Mouse (Mus musculus) layer of hippocampus, postnatal 25 days (tissue): Measurements from ENCODE around the gene Apon. TPM values are rescaled to one million over a fixed set of nuclear protein-coding genes. Genes with fewer than 3 reads are reported as not detected.
"Not testable (repeated sequence)": the region's sequence is repeated elsewhere in the genome, so short reads cannot be mapped to it uniquely, and the experiment has no call there.

Experiments used
- DNase-seq, 2 experiments: peaks; one replicate each; pipeline ENCODE4 v3.0.0; 2022; ENCODE audit warnings: mixed read lengths in 2 of 2, low spot score in 1 of 2; ENCODE audit errors: extremely low spot score in 1 of 2
- total RNA-seq, 2 experiments: library from RNA; stranded (reverse); gene quantifications; 2 replicates each; pipeline ENCODE4 v1.2.3; 2021

Apon gene
- not detected for total RNA-seq

DNA sequence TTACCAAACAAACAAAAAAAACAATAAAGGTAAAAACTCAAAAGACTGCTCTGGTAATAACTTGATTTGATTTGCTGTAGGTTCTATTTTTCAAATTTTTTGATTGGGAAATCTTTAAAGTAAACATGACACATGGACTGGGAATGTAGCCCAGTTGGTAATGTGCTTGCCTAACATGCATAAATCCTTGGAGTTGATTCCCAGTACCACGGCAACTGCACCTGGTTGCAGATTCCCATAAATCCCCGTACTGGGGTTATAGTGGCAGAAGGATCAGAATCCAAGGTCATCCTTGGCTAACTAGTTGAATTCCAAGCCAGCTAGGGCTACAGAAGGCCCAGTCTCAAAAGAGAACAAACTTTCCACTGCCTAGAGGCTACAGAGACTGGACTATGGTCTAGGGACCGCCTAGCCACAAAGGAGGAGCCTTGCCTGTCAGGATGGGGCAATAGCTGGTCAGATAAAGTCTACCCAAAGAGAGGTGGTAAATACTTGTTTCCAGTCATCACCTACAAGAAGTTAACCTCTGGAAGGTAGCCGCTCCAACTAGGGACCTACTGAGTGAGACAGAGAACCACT lies at the start of gene Apon:
Gene Apon, plus strand, starts transcription at position 420 of the 579 bp plus-strand sequence.
- DNase-seq: no peak

GRCm38 (mm10) chr10:128204941-128205340 lies 49.0 kb upstream of the Apon start:
- DNase-seq: no peak

DNA sequence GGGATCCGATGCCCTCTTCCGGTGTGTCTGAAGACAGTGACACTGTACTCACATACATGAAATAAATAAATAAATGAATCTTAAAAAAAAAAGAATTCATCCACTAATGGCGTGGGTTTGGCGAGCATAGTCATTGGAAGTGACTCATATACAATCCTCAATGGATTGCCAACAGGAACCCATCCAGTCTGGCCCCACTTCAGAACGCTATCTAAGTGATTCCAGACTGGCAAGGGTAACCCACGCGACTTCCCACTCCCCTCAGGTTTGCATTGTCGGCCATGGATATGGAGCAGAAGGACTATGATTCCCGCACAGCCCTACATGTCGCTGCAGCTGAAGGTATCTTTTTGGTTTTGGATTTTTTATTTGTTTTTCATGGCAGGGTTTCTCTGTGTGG lies 45.6 kb upstream of the Apon start:
- DNase-seq: no peak

DNA sequence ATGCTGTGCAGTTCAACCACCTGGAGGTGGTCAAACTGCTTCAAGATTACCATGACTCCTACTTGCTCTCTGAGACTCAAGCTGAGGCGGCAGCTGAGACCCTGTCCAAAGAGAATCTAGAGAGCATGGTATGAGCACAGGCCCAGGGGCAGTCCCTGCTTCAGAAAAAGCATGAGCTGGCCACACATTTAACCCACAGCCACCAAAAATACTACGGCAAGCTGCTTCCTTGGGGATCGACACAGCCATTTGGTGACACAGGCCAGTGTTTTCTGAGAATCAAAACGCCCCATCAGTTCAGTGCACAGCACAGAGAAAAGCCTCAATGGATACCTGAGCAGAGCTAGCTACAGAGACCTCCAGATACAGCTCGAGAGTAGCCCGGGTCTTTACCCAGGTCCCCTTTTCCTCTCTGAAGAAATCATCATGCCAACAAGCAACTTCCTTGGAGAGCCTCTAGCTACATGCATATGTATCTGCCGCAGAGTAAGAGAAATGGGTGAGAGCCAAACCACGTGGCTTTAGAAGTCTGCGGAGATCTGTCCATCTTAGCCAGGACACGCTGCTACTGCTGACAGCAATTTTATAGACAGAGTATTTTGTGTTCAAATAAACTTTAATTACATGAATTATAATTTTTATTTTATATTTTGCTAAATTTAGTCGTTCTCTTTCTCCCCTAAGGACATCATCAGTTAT lies 44.4 kb upstream of the Apon start:
- DNase-seq: no peak

- no peak for DNase-seq
Measured at GRCm38 (mm10) chr10:128210131-128210530, 43.8 kb upstream of the Apon start.

DNA sequence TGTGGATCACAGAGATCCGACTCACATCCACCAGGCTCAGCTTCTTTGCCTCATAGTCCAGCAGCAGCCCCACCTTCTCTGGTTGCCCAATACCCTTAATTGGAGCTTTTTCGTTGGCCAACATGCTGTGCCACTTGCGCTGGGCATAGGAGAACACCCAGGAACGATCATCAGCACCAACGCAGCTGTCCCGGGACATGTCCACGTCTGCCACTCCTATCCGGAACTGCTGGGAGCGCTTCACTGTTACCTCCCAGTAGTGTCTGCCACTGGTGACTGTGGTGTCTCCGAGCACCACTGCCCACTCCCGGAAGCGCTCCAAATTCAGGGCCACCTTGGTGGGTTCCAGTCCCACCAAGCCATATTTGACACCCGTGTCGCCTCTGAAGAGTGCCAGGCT lies 42.9 kb upstream of the Apon start:
- DNase-seq: no peak

GRCm38 (mm10) chr10:128211390-128212108 lies 42.3 kb upstream of the Apon start, which contains the start of gene Spryd4:
TSS of gene Spryd4 (minus strand) at chr10:128211807.
- DNase-seq: peak; percentile 73 to 80

DNA sequence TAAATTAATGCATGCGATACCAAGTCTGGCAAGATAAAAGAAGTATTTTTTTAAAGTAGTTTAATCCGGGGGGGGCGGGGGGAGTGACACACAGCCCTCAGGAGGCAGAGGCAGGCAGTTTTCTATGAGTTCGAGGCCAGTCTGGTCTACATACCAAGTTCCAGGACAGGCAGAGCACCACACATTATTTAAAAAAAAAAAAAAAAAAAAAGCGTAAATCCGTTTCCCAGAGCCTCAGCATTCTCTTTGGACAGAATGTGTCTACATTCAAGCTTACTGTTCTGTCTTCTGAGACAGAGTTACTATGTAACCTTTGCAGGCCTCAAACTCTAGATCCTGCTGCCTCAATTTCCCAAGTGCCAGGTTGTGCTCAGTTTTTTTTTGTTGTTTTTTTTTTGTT lies 41.7 kb upstream of the Apon start:
- DNase-seq: no peak

- peak; percentile 28 to 52 for DNase-seq
Measured at GRCm38 (mm10) chr10:128212871-128213323, 41.0 kb upstream of the Apon start.

DNA sequence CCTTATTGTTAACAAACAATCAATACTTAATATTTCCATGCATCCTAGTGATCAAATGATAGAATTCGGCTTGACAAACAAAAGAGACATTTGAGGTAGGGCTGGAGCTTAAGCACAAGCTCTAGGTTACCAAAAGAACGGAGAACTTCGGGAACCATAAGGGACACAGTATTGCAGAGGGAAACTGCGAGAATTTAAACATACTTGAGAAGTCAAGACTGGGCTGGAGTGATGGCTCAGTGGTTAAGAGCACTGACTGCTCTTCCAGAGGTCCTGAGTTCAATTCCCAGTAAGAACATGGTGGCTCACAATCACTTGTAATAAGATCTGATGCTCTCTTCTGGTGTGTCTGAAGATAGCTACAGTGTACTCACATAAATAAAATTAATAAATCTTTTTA lies 39.8 kb upstream of the Apon start:
- not testable (repeated sequence) for DNase-seq

- DNase-seq: no peak
Measured at GRCm38 (mm10) chr10:128214981-128215380, 38.9 kb upstream of the Apon start.

DNA sequence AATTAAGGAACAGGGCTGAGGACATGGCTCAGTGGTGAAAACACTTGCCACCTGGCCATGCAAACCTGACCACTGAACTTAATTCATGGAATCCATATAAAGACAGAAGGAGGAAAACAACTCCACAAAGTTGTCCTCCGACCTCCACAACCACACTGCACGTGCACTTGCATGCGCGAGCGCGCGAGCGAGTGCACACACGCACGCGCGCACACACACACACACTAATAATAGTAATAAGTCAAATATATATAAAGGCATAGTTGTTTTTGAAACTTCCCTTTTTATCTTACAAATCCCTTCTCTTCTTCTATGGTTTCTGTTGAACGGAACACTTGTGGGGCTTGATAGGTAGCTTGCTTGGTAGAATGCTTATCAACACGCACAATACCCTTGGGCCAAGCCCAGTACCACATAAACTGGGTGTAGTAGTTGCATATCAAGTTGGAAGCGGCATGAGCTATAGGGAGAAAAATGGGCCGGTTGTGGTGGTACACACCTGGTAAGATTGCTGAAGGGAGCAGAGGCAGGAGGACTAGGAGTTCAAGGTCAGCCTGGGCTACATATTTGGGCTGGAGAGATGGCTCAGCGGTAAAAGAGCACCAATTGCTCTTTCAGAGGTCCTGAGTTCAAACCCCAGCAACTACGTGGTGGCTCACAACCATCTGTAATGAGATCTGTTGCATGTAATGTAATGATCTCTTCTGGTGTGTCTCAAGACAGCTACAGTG lies 35.3 kb upstream of the Apon start:
- DNase-seq: no peak

DNA sequence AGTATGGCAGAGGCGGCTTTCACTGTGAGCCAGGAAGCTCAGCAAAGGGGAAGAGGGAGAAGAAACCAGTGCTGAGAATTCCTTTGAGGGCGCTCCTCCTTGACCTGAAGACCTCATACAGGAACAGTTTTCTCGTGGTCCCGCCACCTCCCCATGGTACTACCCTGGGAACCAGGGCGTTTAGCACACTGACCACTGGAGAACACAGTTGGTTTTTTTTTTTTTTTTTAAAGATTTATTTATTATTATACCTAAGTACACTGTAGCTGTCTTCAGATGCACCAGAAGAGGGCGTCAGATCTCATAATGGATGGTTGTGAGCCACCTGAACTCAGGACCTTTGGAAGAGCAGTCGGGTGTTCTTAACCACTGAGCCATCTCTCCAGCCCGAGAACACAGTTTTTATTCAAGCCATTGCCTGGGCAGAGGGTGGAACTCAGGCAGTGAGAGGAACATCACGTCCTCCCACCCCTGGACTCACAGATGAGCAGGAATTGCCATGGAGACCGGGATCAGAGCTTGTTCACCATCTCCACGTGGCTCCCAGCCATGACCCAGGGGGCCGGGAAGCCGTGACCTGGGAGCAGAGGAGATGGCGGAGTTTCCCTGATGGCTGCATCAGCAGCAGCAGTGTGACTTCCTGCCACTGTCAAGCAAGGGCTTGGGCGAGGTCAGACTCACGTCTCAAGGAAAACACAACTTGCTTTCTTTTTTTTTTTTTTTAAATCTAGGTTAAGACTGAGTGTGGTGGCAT lies 32.2 kb upstream of the Apon start:
- DNase-seq: no peak

GRCm38 (mm10) chr10:128225064-128225463 lies 28.8 kb upstream of the Apon start:
- no peak for DNase-seq

GRCm38 (mm10) chr10:128225538-128225937 lies 28.4 kb upstream of the Apon start, which contains the start of gene Mip:
TSS of gene Mip (plus strand) at chr10:128225838.
- DNase-seq: no peak

DNA sequence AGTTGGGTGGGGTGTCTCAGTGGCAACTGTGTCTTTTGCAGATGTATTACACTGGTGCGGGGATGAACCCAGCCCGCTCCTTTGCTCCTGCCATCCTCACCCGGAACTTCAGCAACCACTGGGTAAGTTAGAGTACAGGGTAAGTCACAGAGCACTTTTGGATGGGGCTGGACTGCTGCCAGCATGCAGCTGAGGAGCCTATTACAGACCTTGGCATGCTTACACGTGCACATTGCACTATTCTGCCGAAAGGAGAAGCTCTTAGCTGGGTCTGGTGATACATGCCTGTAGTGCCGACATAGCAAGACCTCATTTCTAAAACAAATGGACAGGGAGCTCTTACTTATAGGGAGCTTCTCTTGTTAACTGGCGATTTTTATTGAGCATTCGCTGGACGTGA lies 26.3 kb upstream of the Apon start:
- no peak for DNase-seq

DNA sequence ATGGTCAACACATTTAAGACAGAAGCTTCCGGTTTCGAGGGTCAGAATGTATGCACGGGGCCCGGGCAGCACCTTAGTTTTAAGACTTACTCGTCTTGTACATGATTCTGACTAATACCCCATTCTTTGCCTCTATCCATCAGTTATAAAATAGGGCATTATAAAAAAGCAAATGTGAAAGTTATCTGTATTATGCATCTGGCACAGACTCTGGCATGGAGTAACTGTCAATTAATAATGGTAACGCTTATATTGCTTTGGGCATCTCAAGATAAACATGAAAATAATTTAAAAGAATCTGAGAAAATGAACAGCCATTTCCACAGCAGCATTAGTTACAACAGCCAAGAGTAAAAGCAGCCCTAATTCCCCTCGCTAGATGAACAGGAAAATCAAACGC lies 25.9 kb upstream of the Apon start:
- no peak for DNase-seq

DNA sequence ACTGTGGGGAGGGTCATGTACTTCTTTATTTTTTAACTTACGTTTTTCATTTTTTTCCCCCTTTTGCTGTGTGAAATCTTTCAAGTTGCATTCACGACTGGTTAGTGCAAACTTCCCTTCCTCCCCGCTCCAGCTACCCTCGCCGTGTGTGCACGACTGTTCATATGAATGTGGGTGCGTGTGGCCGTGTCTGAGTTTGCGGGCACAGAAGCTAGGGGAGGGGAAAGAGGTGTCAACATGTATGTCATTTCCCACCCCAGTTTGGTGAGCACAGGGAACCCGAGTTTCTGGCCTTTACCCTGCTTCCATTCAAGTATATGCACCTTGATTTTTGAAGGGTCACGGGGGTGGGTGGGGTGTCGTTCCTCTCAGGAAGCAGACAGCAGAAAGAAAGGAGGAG lies 23.3 kb upstream of the Apon start:
- DNase-seq: no peak

DNA sequence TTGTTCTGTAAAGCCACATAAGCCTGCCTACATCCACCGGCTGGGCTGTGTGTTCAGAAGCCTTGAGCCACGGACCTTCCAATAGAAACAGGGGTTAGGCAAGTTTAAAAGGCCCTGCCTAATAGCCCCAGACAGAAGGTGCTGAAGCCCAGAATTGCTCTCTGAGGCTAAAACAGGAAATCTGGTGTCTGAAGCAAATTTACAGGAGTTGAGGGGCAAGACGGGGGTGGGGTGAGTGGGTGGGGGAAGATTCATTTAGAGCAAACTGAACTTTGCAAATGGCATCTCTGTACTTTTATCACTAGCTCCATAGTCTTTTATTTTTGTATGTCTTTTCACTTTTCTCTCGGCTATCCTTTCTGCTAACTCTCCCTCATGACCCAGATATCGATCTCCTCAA lies 22.8 kb upstream of the Apon start:
- DNase-seq: no peak
